Mouse (Mus musculus): ENCODE results near the gene Insig2. TPM values are rescaled to one million over a fixed set of nuclear protein-coding genes. Genes with fewer than 3 reads are reported as not detected.

The Insig2 gene
- polyA plus RNA-seq (2014; fragmentation: Nextera tagmentation; extraction: Ambion mirVana), result 23.8 and 31.4 TPM in 2 replicates

GRCm38 (mm10) chr1:121332485-121332884 is at the start of gene Insig2:
TSS of gene Insig2 (minus strand) at chr1:121332589.
- Histone ChIP-seq H3K9me3 (replicated peaks; ENCODE audit: control insufficient read depth, low read length) (no peaks in the 10 kb centered on the region), H3K4me3 (ENCODE audit: low read depth, low read length) (no peak within 1 kb of the TSS), H3K4me2 (ENCODE audit: low read length) (no peak within 1 kb of the TSS), H3K9ac (ENCODE audit: low read length) (no peak within 1 kb of the TSS), H3K27me3 (replicated peaks; ENCODE audit: control insufficient read depth, insufficient read depth, low read length) (no peaks in the 10 kb centered on the region), H3K27ac (ENCODE audit: low read depth, low read length) (no peak within 1 kb of the TSS), H3K4me1 (ENCODE audit: control insufficient read depth, insufficient read depth, low read length) (peaks cover 3% of the 10 kb centered on the region), H3K36me3 (ENCODE audit: control insufficient read depth, insufficient read depth, low read length) (no peaks in the 10 kb centered on the region)
- no peak for ATAC-seq
- WGBS, result 92% methylated on average over 1 of the region's 1 CpGs
- no peak for DNase-seq (ENCODE audit: low spot score)

DNA sequence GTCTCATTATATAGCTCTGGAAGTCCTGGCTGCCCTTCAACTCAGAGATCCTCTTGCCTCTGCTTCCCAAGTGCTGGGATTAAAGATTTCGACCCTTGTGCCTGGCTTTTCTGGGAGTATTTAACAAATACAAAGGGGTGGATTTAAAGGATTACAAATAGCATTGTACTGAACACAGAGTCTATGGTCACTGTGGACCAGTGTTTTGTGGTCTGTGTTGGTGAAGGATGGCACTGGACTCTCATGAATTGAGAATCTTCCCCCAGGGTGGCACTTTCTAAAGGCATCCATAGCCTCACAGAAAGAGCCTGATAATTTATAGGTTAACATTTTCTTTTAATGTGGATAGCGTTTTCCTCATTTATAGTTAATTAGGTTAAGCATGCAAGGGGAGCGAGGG is 49.2 kb upstream of the Insig2 start:
- H3K9ac ChIP-seq (ENCODE audit: low read length), result no peak overlapping the region
- no peaks in the 10 kb centered on the region for H3K36me3 ChIP-seq (ENCODE audit: control insufficient read depth, insufficient read depth, low read length)
- WGBS, result 31% methylated on average over 3 of the region's 3 CpGs
- H3K4me2 ChIP-seq (ENCODE audit: low read length), result no peak overlapping the region
- DNase-seq (ENCODE audit: low spot score), result no peak
- no peak overlapping the region for H3K27ac ChIP-seq (ENCODE audit: low read depth, low read length)
- H3K4me1 ChIP-seq (ENCODE audit: control insufficient read depth, insufficient read depth, low read length), result no peaks in the 10 kb centered on the region
- H3K4me3 ChIP-seq (ENCODE audit: low read depth, low read length), result no peak overlapping the region
- no peak for ATAC-seq
- H3K27me3 ChIP-seq (replicated peaks; ENCODE audit: control insufficient read depth, insufficient read depth, low read length), result no peaks in the 10 kb centered on the region
- no peaks in the 10 kb centered on the region for H3K9me3 ChIP-seq (replicated peaks; ENCODE audit: control insufficient read depth, low read length)

DNA sequence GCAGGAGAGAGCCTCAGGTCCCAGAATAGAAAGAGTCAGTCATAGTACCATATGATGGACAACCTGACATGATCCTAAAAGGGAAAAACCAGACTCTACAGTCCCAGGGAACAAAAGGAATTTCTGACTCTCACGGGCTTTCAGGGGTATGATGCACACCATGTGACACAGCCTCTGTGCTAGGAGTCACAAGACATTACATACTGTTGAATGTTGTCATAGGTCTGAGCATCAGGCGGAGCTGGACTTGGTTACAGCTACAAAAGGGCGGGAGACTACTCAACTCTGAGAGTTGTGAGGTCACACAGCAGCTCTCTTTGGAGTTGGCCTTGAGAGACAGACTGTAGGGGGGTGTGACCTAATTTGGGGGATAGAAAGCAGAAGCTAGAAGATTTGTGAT is 47.6 kb upstream of the Insig2 start:
- Histone ChIP-seq H3K36me3 (ENCODE audit: control insufficient read depth, insufficient read depth, low read length) (no peaks in the 10 kb centered on the region), H3K4me2 (ENCODE audit: low read length) (no peak overlapping the region), H3K4me3 (ENCODE audit: low read depth, low read length) (no peak overlapping the region), H3K27me3 (replicated peaks; ENCODE audit: control insufficient read depth, insufficient read depth, low read length) (no peaks in the 10 kb centered on the region), H3K4me1 (ENCODE audit: control insufficient read depth, insufficient read depth, low read length) (no peaks in the 10 kb centered on the region), H3K27ac (ENCODE audit: low read depth, low read length) (no peak overlapping the region), H3K9ac (ENCODE audit: low read length) (no peak overlapping the region), H3K9me3 (replicated peaks; ENCODE audit: control insufficient read depth, low read length) (no peaks in the 10 kb centered on the region)
- ATAC-seq (no peak), DNase-seq (ENCODE audit: low spot score) (no peak)
- WGBS, result 88% methylated on average over 3 of the region's 3 CpGs

DNA sequence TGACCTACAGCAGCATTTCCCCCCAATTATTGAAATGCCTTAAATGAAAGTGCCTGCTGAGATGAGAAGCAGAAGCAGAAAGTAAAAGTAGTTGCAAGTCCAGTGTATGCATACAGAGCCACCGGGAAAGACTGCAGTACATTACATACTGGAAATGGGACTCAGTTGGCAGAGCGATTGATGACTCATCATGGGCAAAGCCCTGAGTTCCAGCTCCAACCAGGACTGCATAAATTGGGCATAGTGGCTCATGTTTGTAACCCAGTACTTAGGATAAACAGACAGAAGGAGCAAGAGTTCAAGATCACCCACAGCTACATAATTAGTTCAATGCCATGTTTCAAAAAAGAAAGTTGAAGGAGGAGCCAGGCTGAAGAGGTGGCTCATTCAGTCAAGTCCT is 45.5 kb upstream of the Insig2 start:
- DNase-seq (ENCODE audit: low spot score) (no peak), ATAC-seq (no peak)
- H3K9ac ChIP-seq (ENCODE audit: low read length), result no peak overlapping the region
- 85% methylated on average over 2 of the region's 2 CpGs for WGBS
- no peaks in the 10 kb centered on the region for H3K36me3 ChIP-seq (ENCODE audit: control insufficient read depth, insufficient read depth, low read length)
- H3K9me3 ChIP-seq (replicated peaks; ENCODE audit: control insufficient read depth, low read length), result no peaks in the 10 kb centered on the region
- no peak overlapping the region for H3K4me3 ChIP-seq (ENCODE audit: low read depth, low read length)
- no peak overlapping the region for H3K27ac ChIP-seq (ENCODE audit: low read depth, low read length)
- H3K4me2 ChIP-seq (ENCODE audit: low read length), result no peak overlapping the region
- no peaks in the 10 kb centered on the region for H3K4me1 ChIP-seq (ENCODE audit: control insufficient read depth, insufficient read depth, low read length)
- no peaks in the 10 kb centered on the region for H3K27me3 ChIP-seq (replicated peaks; ENCODE audit: control insufficient read depth, insufficient read depth, low read length)

GRCm38 (mm10) chr1:121377410-121377809 is 45.0 kb upstream of the Insig2 start:
- no peak overlapping the region for H3K4me3 ChIP-seq (ENCODE audit: low read depth, low read length)
- H3K36me3 ChIP-seq (ENCODE audit: control insufficient read depth, insufficient read depth, low read length), result no peaks in the 10 kb centered on the region
- no peaks in the 10 kb centered on the region for H3K4me1 ChIP-seq (ENCODE audit: control insufficient read depth, insufficient read depth, low read length)
- ATAC-seq (no peak), DNase-seq (ENCODE audit: low spot score) (no peak)
- H3K27ac ChIP-seq (ENCODE audit: low read depth, low read length), result no peak overlapping the region
- no peaks in the 10 kb centered on the region for H3K27me3 ChIP-seq (replicated peaks; ENCODE audit: control insufficient read depth, insufficient read depth, low read length)
- no peak overlapping the region for H3K4me2 ChIP-seq (ENCODE audit: low read length)
- no peaks in the 10 kb centered on the region for H3K9me3 ChIP-seq (replicated peaks; ENCODE audit: control insufficient read depth, low read length)
- 91% methylated on average over 1 of the region's 1 CpGs for WGBS
- H3K9ac ChIP-seq (ENCODE audit: low read length), result no peak overlapping the region

DNA sequence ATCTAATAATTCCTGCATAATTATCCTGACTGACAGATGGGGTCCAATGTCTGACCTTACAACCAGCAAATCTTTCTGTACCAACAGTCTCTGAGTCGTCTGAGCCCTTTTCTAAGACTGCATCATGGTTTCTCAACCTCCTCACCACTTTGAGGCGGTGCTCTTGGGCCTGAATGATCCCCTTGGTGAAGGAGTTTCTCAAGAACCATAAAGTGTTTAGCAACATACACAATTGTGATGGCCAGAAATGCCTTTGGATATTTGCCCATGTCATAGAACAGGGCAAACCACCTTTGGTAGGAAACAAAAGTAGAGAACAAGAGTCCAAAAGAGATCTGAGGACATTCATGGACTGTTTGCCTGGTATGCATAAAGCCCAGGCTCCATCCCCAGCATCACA is 41.2 kb upstream of the Insig2 start:
- H3K36me3 ChIP-seq (ENCODE audit: control insufficient read depth, insufficient read depth, low read length), result no peaks in the 10 kb centered on the region
- H3K4me1 ChIP-seq (ENCODE audit: control insufficient read depth, insufficient read depth, low read length), result no peaks in the 10 kb centered on the region
- no peaks in the 10 kb centered on the region for H3K9me3 ChIP-seq (replicated peaks; ENCODE audit: control insufficient read depth, low read length)
- no peak overlapping the region for H3K4me3 ChIP-seq (ENCODE audit: low read depth, low read length)
- H3K27ac ChIP-seq (ENCODE audit: low read depth, low read length), result no peak overlapping the region
- H3K9ac ChIP-seq (ENCODE audit: low read length), result no peak overlapping the region
- DNase-seq (ENCODE audit: low spot score) (no peak), ATAC-seq (no peak)
- H3K4me2 ChIP-seq (ENCODE audit: low read length), result no peak overlapping the region
- H3K27me3 ChIP-seq (replicated peaks; ENCODE audit: control insufficient read depth, insufficient read depth, low read length), result no peaks in the 10 kb centered on the region
- WGBS, result 78% methylated on average over 2 of the region's 2 CpGs

DNA sequence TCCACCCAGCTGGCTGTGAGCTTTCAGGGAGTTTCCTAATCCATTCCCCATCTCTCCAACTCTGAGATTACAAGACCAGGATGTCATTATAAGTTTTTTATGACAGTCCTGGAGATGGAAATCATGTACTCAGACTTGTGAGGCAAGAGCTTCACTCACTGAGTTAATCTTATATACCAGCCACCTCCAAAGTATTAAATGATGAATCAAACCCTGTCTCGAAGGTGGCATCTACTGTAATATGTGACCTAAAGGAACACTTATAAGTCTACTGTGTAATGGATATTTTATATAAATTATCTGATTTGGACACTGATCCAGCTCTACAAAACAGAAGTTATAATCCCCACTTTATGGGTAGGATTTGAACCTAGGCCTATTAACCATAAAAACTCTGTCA is 40.3 kb upstream of the Insig2 start:
- no peak overlapping the region for H3K9ac ChIP-seq (ENCODE audit: low read length)
- H3K4me2 ChIP-seq (ENCODE audit: low read length), result no peak overlapping the region
- H3K36me3 ChIP-seq (ENCODE audit: control insufficient read depth, insufficient read depth, low read length), result no peaks in the 10 kb centered on the region
- no peaks in the 10 kb centered on the region for H3K9me3 ChIP-seq (replicated peaks; ENCODE audit: control insufficient read depth, low read length)
- no peak for DNase-seq (ENCODE audit: low spot score)
- no peaks in the 10 kb centered on the region for H3K4me1 ChIP-seq (ENCODE audit: control insufficient read depth, insufficient read depth, low read length)
- H3K4me3 ChIP-seq (ENCODE audit: low read depth, low read length), result no peak overlapping the region
- 90% methylated on average over 1 of the region's 1 CpGs for WGBS
- no peak overlapping the region for H3K27ac ChIP-seq (ENCODE audit: low read depth, low read length)
- ATAC-seq, result no peak
- H3K27me3 ChIP-seq (replicated peaks; ENCODE audit: control insufficient read depth, insufficient read depth, low read length), result no peaks in the 10 kb centered on the region

DNA sequence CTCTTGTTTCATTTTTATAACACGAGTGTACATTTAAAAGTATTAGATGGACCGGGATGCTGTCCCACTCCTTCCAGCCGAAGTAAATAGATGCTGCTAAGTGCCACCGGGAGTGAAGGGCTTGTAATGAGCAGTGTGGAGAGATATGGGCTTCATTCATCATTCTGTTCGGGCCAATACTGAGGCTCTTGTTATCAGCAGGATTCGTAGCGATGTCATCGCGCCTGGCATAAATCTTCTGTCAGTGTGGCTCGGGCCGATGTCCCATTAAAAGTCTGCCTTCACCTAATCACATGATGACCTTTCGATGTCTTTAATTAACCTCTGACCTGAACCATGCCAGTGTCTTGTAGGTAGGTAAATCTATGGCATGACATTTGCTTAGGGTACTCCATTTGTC is 39.1 kb upstream of the Insig2 start:
- no peak overlapping the region for H3K27ac ChIP-seq (ENCODE audit: low read depth, low read length)
- no peak overlapping the region for H3K4me3 ChIP-seq (ENCODE audit: low read depth, low read length)
- no peak overlapping the region for H3K9ac ChIP-seq (ENCODE audit: low read length)
- H3K36me3 ChIP-seq (ENCODE audit: control insufficient read depth, insufficient read depth, low read length), result no peaks in the 10 kb centered on the region
- H3K9me3 ChIP-seq (replicated peaks; ENCODE audit: control insufficient read depth, low read length), result no peaks in the 10 kb centered on the region
- DNase-seq (ENCODE audit: low spot score) (no peak), ATAC-seq (no peak)
- WGBS, result 88% methylated on average over 12 of the region's 12 CpGs
- no peaks in the 10 kb centered on the region for H3K4me1 ChIP-seq (ENCODE audit: control insufficient read depth, insufficient read depth, low read length)
- H3K27me3 ChIP-seq (replicated peaks; ENCODE audit: control insufficient read depth, insufficient read depth, low read length), result no peaks in the 10 kb centered on the region
- no peak overlapping the region for H3K4me2 ChIP-seq (ENCODE audit: low read length)

DNA sequence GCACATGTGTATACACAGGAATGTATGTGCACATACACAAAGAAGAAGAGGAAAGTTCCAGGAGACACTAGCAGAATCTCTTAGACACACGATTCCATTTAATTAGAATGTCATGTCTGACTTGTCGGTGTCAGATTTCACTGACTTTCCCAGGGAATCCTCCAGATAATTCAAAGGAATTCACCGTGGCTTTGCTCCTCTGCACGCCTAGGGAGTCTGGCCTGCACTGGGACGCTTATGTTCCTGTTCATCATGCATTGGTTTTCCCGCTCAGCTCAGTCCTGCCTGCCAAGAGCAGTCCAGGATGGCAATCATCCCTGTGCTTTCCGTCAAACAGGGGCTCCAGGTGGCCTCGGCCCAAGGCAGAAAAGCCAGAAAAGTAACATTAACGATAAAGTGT is 34.9 kb upstream of the Insig2 start:
- Histone ChIP-seq H3K4me1 (ENCODE audit: control insufficient read depth, insufficient read depth, low read length) (no peaks in the 10 kb centered on the region), H3K27ac (ENCODE audit: low read depth, low read length) (no peak overlapping the region), H3K4me2 (ENCODE audit: low read length) (no peak overlapping the region), H3K36me3 (ENCODE audit: control insufficient read depth, insufficient read depth, low read length) (no peaks in the 10 kb centered on the region), H3K9me3 (replicated peaks; ENCODE audit: control insufficient read depth, low read length) (no peaks in the 10 kb centered on the region), H3K9ac (ENCODE audit: low read length) (no peak overlapping the region), H3K27me3 (replicated peaks; ENCODE audit: control insufficient read depth, insufficient read depth, low read length) (no peaks in the 10 kb centered on the region), H3K4me3 (ENCODE audit: low read depth, low read length) (no peak overlapping the region)
- DNase-seq (ENCODE audit: low spot score) (no peak), ATAC-seq (no peak)
- 58% methylated on average over 9 of the region's 9 CpGs for WGBS

DNA sequence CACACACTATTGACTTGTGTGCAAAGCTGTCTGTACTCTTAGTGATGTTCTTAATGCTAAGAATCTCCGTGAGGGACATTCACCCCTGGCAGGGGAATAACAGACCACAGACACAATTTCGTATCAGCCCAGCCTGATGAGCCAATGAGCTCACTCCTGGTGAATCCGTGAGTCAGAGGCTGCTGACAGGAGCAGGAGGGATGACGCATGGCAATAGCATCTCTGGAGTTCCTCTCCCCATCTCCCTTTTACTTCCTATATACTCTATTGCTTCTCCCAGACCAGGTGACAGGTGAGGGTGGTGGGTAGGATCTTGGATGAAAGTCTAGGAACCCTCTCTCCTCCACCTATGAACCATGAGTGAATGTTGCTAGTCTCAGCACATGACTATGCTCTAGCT is 28.2 kb upstream of the Insig2 start:
- no peak overlapping the region for H3K27ac ChIP-seq (ENCODE audit: low read depth, low read length)
- no peak for DNase-seq (ENCODE audit: low spot score)
- no peak for ATAC-seq
- no peak overlapping the region for H3K9ac ChIP-seq (ENCODE audit: low read length)
- no peaks in the 10 kb centered on the region for H3K4me1 ChIP-seq (ENCODE audit: control insufficient read depth, insufficient read depth, low read length)
- no peak overlapping the region for H3K4me3 ChIP-seq (ENCODE audit: low read depth, low read length)
- no peak overlapping the region for H3K4me2 ChIP-seq (ENCODE audit: low read length)
- no peaks in the 10 kb centered on the region for H3K27me3 ChIP-seq (replicated peaks; ENCODE audit: control insufficient read depth, insufficient read depth, low read length)
- WGBS, result 75% methylated on average over 4 of the region's 4 CpGs
- H3K9me3 ChIP-seq (replicated peaks; ENCODE audit: control insufficient read depth, low read length), result no peaks in the 10 kb centered on the region
- H3K36me3 ChIP-seq (ENCODE audit: control insufficient read depth, insufficient read depth, low read length), result no peaks in the 10 kb centered on the region

All from forebrain, embryonic 14.5 days (tissue).